Mouse (Mus musculus) thymus, adult 2 months (tissue): Measurements from ENCODE around the gene Sdk2.

Source experiments
- CTCF ChIP-seq: fragments of 200-500 bp; IDR thresholded peaks from 2 replicates; pipeline ENCODE4 v1.5.1; 2012; ENCODE audit warnings: mild to moderate bottlenecking, control low read depth, low read length, moderate library complexity, borderline replicate concordance; ENCODE audit not compliant: control insufficient read depth, poor library complexity, insufficient read depth; ENCODE audit errors: extremely low read depth
- POLR2A ChIP-seq: fragments of 200-500 bp; IDR thresholded peaks from 2 replicates; pipeline ENCODE4 v1.6.1; 2012; ENCODE audit warnings: mild to moderate bottlenecking, low read length, control low read depth, moderate library complexity; ENCODE audit not compliant: control insufficient read depth, poor library complexity, insufficient read depth; ENCODE audit errors: extremely low read depth

DNA sequence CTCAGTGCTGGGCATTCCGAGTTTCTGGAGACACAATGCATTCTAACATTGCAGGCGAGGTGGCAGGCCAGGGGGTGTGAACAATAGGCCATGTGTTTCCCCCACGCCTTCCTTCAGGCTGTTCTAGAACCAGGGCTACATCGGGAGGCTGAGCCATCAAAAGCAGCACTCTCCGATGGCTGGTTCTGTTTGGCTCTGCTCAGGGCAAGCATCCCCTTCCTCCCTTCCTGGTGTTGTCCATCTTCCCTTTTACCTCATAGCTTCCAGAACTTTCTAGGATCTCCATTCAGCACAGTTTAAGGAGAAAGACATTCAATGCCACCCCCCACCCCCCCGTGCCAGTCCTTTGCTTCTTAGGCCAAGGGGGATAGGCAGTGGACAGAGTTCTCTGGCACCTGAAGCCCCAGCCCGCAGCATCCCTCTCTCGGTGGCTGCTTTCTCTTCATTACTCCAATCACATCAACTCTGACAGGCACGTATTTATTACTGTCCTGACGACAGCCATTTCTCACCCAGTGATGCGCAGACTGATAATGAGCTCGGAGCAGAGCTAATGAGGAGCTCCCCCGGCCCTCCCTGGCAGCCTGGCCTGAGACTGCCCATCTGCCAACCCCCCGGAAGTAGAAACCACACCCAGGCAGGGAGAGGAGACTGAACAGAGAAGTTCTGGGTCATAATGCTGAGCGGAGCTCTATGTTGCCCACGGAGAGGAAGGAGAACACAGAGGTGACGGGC lies 12.1 kb downstream of the Sdk2 start:
- TF ChIP-seq CTCF (no peak), POLR2A (no peak)
